Mouse (Mus musculus) heart, embryonic 14.5 days (tissue): ENCODE results near the gene Gm37240. TPM values are rescaled to one million over a fixed set of nuclear protein-coding genes. Genes with fewer than 3 reads are reported as not detected.
A peak's percentile ranks its signal among the peaks of the same experiment; 100 is the strongest.

Experiments
- ATAC-seq: fragments of 200-750 bp; cut with Nextera tagmentation; 2 replicates; pipeline ENCODE4 v1.8.0; 2017; ENCODE audit warnings: low read depth, moderate TSS enrichment; ENCODE audit not compliant: insufficient number of reproducible peaks, insufficient read depth, low FRiP score
- H3K27ac ChIP-seq, 2 experiments: fragments of 200-500 bp in 1 of 2; fragments of 300-500 bp in 1 of 2; sonication (generic) in 1 of 2; replicated peaks in 1 of 2; 2 replicates each; pipeline ENCODE4 v1.5.1; 2012 to 2014; ENCODE audit warnings: low read depth in 2 of 2, low read length in 2 of 2, control low read depth in 1 of 2, mild to moderate bottlenecking in 1 of 2, mixed read lengths in 1 of 2; ENCODE audit not compliant: control insufficient read depth in 1 of 2, insufficient read depth in 1 of 2
- H3K27me3 ChIP-seq: fragments of 300-500 bp; sonication (generic); 2 replicates; pipeline ENCODE4 v1.6.1; 2014; ENCODE audit warnings: mild to moderate bottlenecking, low read length, control low read depth; ENCODE audit not compliant: control insufficient read depth, insufficient read depth
- H3K36me3 ChIP-seq: fragments of 300-500 bp; sonication (generic); 2 replicates; pipeline ENCODE4 v1.6.1; 2014; ENCODE audit warnings: mild to moderate bottlenecking, control low read depth, low read length, mixed read lengths; ENCODE audit not compliant: control insufficient read depth, insufficient read depth
- H3K4me1 ChIP-seq, 2 experiments: fragments of 200-500 bp in 1 of 2; fragments of 300-500 bp in 1 of 2; sonication (generic) in 1 of 2; 2 replicates each; pipeline ENCODE4 v1.6.1; 2012 to 2014; ENCODE audit warnings: low read length in 2 of 2, control low read depth in 1 of 2, mixed read lengths in 1 of 2; ENCODE audit not compliant: control insufficient read depth in 2 of 2, insufficient read depth in 2 of 2
- H3K4me2 ChIP-seq: fragments of 300-500 bp; sonication (generic); 2 replicates; pipeline ENCODE4 v1.6.1; 2014; ENCODE audit warnings: mild to moderate bottlenecking, low read length
- H3K4me3 ChIP-seq, 2 experiments: fragments of 200-500 bp in 1 of 2; fragments of 300-500 bp in 1 of 2; sonication (generic) in 1 of 2; 2 replicates each; pipeline ENCODE4 v1.5.1; 2012 to 2014; ENCODE audit warnings: low read length in 2 of 2, mild to moderate bottlenecking in 2 of 2, control low read depth in 1 of 2, low read depth in 1 of 2, moderate library complexity in 1 of 2; ENCODE audit not compliant: control insufficient read depth in 1 of 2, insufficient read depth in 1 of 2
- H3K9ac ChIP-seq: fragments of 300-500 bp; sonication (generic); 2 replicates; pipeline ENCODE4 v1.6.1; 2014; ENCODE audit warnings: mild to moderate bottlenecking, low read length
- H3K9me3 ChIP-seq: fragments of 300-500 bp; sonication (generic); 2 replicates; pipeline ENCODE4 v1.6.1; 2016; ENCODE audit warnings: low read length, control low read depth; ENCODE audit not compliant: control insufficient read depth
- WGBS: fragments of 180-500 bp; shearing (Covaris S2); extraction: QIAGEN DNeasy Blood & Tissue Kit; methylation state at CpG from one replicate; pipeline ENCODE4 v1.1.7; 2014; 5-methylcytosine and 5-hydroxymethylcytosine counted together
- polyA plus RNA-seq: library from polyadenylated mRNA; unstranded; fragments of >200 nt; fragmentation: Nextera tagmentation; extraction: Ambion mirVana; gene quantifications from 2 replicates; pipeline ENCODE4 v1.2.1, GENCODE M21; 2014

The Gm37240 gene
- polyA plus RNA-seq, 1 experiment from 2014 or later = 12.3 TPM

DNA sequence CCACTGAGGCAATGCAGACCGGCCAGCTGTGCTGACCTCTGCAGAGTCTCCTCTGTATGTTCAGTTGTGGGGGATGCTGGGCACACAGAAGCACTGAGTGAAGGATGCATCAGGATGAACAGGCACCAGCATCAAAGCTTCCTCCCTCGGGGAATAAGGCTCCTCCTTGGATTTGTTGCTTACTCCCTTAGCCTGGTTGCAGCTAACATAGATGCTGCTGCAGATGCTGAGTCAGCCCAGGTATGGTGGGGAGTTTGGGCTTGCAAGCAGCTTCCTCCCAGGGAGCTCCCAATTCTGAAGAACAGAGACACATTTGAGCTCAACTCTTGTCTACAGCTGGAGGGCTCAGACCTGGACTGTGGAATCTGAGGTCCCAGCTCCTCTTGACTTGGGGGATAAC lies 863.1 kb downstream of the Gm37240 start:
- Histone ChIP-seq H3K9ac (no peak overlapping the region), H3K4me3 (no peak overlapping the region), H3K36me3 (no peaks in the 10 kb centered on the region), H3K9me3 (no peaks in the 10 kb centered on the region), H3K4me1 (peaks cover 0 to 2% of the 10 kb centered on the region in 2 experiments; a peak in 1 of 4 replicates), H3K27me3 (no peaks in the 10 kb centered on the region), H3K27ac (no peak overlapping the region), H3K4me2 (no peak overlapping the region)
- ATAC-seq = no peak
- WGBS = 64% methylated on average over 2 of the region's 2 CpGs

DNA sequence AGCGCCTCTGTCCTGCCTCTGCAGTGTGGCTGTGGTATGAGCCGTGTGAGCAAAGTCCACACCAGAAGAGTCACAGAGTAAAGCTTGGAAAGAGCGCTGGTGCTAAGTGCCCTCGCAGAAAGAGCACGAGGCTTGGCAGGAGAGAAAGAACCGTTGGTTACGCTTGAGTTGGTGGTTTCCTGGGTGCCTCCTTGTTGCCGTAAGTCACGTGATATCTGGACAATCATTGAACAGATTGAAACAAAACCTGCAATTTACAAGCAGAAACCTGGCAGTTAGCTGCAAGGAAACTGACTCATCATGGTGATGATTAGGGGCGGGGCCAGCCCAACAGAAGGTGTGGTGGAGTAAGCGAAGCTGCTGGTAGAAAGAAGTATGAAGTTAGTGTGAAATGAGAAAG lies 864.5 kb downstream of the Gm37240 start:
- H3K36me3 ChIP-seq = no peaks in the 10 kb centered on the region
- 78% methylated on average over 11 of the region's 11 CpGs for WGBS

GRCm38 (mm10) chr3:85021816-85022215 lies 865.5 kb downstream of the Gm37240 start:
- Histone ChIP-seq H3K9ac (no peak overlapping the region), H3K27me3 (no peaks in the 10 kb centered on the region), H3K4me1 (peaks cover 0 to 2% of the 10 kb centered on the region in 2 experiments; a peak in 1 of 4 replicates), H3K36me3 (no peaks in the 10 kb centered on the region), H3K4me3 (no peak overlapping the region), H3K4me2 (no peak overlapping the region), H3K27ac (no peak overlapping the region), H3K9me3 (no peaks in the 10 kb centered on the region)
- ATAC-seq = no peak
- WGBS = 91% methylated on average over 6 of the region's 6 CpGs

More for the DNA sequence above, 864.5 kb downstream of the Gm37240 start:
- Histone ChIP-seq H3K27ac (no peak overlapping the region), H3K9me3 (no peaks in the 10 kb centered on the region), H3K4me2 (no peak overlapping the region), H3K27me3 (no peaks in the 10 kb centered on the region), H3K4me1 (peaks cover 0 to 2% of the 10 kb centered on the region in 2 experiments; a peak in 1 of 4 replicates), H3K4me3 (no peak overlapping the region), H3K9ac (no peak overlapping the region)
- no peak for ATAC-seq

DNA sequence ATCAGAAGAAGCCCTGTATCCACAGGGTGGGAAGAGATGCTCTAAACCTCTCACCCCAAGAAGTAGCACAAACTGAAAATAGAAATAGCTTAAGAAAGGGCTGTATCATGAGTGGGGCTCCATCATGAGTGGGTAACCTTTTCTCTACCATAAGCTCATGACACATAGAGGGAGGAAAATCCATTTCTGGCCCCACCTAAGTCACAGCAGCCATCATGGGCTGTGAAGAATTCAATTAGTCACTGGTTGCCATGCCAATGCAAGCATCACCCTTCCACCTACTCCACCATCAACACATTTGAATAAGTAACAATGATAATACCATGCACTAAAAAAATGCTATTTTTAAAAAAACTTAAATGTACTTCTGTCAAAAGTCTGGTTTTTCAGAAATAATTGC lies 867.2 kb downstream of the Gm37240 start:
- H3K9ac ChIP-seq = no peak overlapping the region
- no peak overlapping the region for H3K4me3 ChIP-seq
- H3K9me3 ChIP-seq = no peaks in the 10 kb centered on the region
- H3K27ac ChIP-seq = no peak overlapping the region
- H3K36me3 ChIP-seq = no peaks in the 10 kb centered on the region
- peaks cover 7 to 8% of the 10 kb centered on the region in 2 experiments; a peak in 2 of 4 replicates for H3K4me1 ChIP-seq
- H3K27me3 ChIP-seq = no peaks in the 10 kb centered on the region
- no peak overlapping the region for H3K4me2 ChIP-seq
- no peak for ATAC-seq

DNA sequence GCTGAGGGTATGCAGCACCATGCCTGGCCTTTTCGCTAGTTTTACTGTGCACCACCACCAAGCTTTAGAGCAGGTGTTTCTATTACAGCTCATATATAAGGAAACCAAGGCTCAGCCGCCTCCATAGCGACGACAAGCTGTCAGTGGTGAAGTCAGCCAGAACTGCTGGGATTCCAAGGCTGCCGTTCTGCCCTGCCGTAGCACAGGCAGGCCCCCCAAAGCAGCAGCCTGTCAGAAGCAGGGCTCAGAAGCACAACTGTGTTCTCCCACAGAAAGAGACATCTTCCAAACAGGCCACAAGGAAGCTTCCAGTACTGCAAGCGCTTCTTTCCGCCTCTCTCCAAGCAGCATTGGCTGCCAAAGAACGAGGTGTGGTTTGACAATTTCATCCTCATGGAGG lies 871.7 kb downstream of the Gm37240 start:
- no peak; the same call in 1 of the 2 replicates for ATAC-seq
- H3K27ac ChIP-seq = peak overlapping the region; percentile 15 to 30; a peak in 1 of 4 replicates

GRCm38 (mm10) chr3:85012889-85013288 lies 874.4 kb downstream of the Gm37240 start:
- H3K36me3 ChIP-seq = no peaks in the 10 kb centered on the region
- no peak overlapping the region for H3K4me2 ChIP-seq
- H3K4me3 ChIP-seq = no peak overlapping the region
- H3K9ac ChIP-seq = no peak overlapping the region
- 83% methylated on average over 6 of the region's 6 CpGs for WGBS
- no peaks in the 10 kb centered on the region for H3K27me3 ChIP-seq
- no peak for ATAC-seq
- H3K9me3 ChIP-seq = no peaks in the 10 kb centered on the region
- H3K27ac ChIP-seq = no peak overlapping the region
- peaks cover 6 to 7% of the 10 kb centered on the region in 2 experiments; a peak in 1 of 4 replicates for H3K4me1 ChIP-seq

More for the DNA sequence above, 871.7 kb downstream of the Gm37240 start:
- Histone ChIP-seq H3K36me3 (no peaks in the 10 kb centered on the region), H3K4me3 (no peak overlapping the region), H3K4me2 (peak overlapping the region; percentile 35; the same call in 1 of the 2 replicates), H3K9ac (no peak overlapping the region), H3K27me3 (no peaks in the 10 kb centered on the region), H3K4me1 (peaks cover 6 to 7% of the 10 kb centered on the region in 2 experiments; a peak in 1 of 4 replicates), H3K9me3 (no peaks in the 10 kb centered on the region)
- 25% methylated on average over 9 of the region's 9 CpGs for WGBS

DNA sequence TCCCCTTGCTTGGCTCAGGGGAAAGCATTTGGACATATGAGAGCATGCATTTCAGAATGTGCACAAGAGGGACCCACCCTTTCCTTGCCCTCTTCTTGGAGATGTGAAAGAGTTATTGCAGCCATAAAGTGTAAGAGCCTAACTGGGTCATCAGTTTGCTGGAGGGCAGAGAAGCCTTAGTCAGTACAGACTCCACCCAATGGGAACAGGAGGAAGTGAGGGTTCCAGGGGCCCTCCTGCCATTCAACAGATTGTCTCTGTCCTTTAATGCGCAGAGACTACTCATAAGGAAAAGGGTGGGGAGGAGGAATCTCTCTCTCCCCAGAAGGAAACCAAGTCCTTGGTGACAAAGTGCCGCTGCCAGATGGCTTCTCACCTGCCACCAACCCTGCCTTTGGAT lies 882.1 kb downstream of the Gm37240 start:
- H3K9me3 ChIP-seq = no peaks in the 10 kb centered on the region
- H3K4me2 ChIP-seq = no peak overlapping the region
- ATAC-seq = no peak
- H3K27ac ChIP-seq = no peak overlapping the region
- WGBS = 97% methylated on average over 2 of the region's 2 CpGs
- no peaks in the 10 kb centered on the region for H3K36me3 ChIP-seq
- H3K9ac ChIP-seq = no peak overlapping the region
- no peaks in the 10 kb centered on the region for H3K4me1 ChIP-seq
- H3K27me3 ChIP-seq = no peaks in the 10 kb centered on the region
- H3K4me3 ChIP-seq = no peak overlapping the region

DNA sequence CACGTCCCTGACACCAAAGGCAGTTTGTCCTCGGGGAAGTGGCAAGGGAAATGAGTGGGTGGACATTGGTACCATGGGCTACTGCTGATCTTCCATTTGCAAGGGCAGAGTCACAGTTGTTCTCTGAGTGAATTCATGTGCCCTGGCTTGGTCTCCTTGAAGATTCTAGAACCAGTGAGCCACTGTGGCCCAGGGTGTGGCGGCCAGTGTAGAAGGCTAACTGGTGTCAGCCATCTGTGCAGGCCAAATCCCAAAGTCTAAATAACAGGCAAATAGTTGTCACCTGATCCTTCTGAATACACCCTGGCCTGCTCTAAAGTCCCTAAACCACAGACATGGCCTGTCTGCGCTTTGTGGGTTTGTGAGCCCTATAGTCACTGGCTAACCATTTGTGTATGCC lies 898.4 kb downstream of the Gm37240 start:
- Histone ChIP-seq H3K4me3 (no peak overlapping the region), H3K36me3 (no peaks in the 10 kb centered on the region), H3K27ac (no peak overlapping the region), H3K4me1 (no peaks in the 10 kb centered on the region), H3K27me3 (no peaks in the 10 kb centered on the region), H3K9me3 (no peaks in the 10 kb centered on the region), H3K9ac (no peak overlapping the region), H3K4me2 (no peak overlapping the region)
- WGBS = 93% methylated on average over 4 of the region's 4 CpGs
- ATAC-seq = no peak
